Mouse (Mus musculus) A20 (cell line): Measurements from ENCODE around the gene Zfp995.
"Not testable (repeated sequence)": the region's sequence is repeated elsewhere in the genome, so short reads cannot be mapped to it uniquely, and the experiment has no call there.

Source experiments
- DNase-seq: peaks from one replicate; pipeline ENCODE4 v3.0.0-alpha.2; 2011; ENCODE audit warnings: low read depth, low spot score

The Zfp995 gene

DNA sequence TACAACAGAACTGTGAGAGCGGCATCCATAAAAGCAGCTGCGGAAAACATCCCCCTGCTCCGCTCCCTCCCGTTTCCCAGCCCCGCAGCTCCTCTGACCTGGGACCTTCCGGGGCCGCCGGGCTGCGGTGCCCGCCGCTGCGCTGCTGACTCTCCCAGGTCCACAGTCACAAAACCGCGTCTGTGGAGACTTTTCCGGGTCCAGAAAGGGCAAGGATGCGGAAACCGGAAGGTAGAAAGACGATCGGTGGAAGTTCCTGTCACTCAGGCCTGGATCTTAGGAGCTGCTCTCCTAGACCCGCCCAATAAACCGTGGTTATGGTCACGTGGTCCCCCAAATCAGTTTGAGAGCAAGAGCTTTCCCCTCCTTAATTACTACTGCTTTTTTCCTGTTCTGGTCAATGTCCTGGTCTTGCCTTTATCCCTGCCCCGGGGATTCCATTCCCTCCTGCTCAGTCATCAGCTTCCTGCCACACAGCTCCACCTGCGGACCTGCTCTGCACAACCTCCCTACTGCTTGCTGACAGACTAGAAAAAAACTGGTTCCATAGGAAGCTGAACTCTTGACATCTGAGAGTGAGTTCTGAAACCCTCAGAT is at the start of gene Zfp995:
TSS of gene Zfp995 (minus strand) at position 471 of the 597 bp plus-strand sequence.
- peak; percentile 62 for DNase-seq

DNA sequence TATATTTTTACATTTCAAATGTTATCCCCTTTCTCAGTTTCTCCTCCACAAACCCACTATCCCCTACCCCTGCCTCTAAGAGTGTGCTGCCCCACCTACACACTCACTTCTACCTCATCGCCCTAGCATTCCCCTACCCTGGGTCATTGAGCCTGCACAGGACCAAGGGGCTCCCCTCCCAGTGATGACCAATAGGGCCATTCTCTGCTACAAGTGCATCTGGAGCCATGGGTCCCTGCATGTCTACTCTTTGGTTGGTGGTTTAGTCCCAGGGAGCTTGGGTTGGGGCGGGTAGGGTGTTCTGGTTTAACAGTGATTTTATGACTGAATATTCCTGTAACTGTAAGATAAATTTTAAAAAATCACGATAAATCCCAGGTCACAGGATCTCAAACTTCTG is 687 bp downstream of the Zfp995 start:
- DNase-seq = no peak

DNA sequence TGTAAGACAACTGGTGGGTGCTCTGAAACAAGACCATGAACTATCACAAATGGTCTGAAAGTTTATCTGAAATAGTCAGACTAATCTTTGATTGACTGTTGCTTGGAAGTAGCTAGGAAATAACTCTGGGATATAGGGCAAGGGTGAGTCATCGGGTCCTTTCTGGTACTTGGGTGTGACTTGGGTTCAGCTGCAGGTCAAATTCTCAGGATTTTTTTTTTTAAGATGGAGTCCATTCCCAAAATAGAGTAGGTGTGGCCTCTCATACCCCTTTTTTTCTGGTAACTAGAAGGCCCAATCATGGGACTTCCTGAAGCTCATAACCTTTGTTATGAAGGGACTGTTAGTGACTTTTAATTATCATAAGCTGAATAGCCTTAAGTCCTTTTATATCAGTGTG is 38.5 kb downstream of the Zfp995 start:
- no peak for DNase-seq

DNA sequence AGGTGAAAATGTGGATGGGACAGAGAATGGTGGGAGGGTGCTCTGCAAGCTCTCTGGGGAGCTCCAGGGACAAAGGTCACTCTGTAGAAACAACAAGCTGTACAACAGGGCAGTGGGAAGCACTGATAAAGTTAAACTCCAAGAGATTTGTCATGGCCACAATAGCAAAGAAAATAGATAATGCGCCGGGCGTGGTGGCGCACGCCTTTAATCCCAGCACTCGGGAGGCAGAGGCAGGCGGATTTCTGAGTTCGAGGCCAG is 63.5 kb downstream of the Zfp995 start:
- DNase-seq = not testable (repeated sequence)

DNA sequence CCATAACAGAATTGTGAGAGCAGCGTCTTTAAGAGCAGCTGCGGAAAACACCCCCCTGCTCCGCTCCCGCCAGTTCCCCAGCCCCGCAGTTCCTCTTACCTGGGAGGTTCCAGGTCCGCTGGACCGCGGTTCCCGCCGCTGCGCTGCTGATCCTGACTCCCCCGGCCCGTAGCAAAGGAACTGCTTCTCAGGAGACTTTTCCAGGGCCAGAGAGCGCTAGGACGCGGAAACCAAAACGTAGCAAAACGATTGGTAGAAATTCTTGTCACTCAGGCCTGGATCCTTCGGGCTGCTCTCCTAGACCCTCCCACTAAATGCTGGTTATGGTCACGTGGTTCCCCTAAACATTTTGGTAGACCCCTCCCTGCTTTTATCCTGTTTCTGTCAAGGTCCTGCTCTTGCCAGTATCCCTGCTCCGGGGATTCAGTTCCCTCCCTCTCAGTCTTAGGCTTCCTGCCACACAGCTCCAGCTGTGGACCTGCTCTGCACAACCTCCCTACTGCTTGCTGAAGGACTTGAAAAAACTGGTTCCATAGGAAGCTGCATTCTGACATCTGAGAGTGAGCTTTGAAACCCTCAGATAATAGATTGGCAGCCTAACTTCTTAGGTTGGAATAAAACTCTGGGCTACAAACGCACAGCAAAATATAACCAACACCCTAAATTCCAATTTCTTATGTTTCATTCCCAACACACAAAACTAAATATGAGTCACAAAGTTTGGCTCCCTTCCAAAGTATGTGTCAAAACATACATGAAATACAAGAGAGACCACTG is 64.0 kb downstream of the Zfp995 start, which contains the start of gene Zfp820:
TSS of gene Zfp820 (minus strand) at position 228 of the 777 bp plus-strand sequence.
- DNase-seq = no peak

DNA sequence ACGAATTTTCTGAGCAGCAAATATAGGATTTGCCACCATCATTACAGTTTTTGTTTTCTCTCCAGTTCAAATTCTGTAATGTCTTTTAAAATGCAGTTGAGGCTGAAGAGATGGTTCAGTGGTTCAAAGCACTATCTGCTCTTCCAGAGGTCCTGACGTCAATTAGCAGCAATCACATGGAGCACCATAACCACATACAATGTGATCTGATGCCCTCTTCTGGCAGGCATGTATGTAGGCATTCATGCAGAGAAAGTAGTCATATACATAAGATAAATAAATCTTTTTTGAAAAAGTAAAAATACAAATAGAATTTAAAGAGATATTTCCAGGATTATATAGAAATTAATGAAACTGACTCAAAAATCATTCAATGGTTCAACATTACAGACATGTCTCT is 71.2 kb downstream of the Zfp995 start:
- peak; percentile 7 for DNase-seq
